Mouse (Mus musculus): Measurements from ENCODE around the gene Cpeb3. TPM values are rescaled to one million over a fixed set of nuclear protein-coding genes. Genes with fewer than 3 reads are reported as not detected.

Cpeb3 gene
- 3.5 and 4.0 TPM in 2 replicates for polyA plus RNA-seq (2015; fragmentation: Nextera tagmentation; extraction: Ambion mirVana)

DNA sequence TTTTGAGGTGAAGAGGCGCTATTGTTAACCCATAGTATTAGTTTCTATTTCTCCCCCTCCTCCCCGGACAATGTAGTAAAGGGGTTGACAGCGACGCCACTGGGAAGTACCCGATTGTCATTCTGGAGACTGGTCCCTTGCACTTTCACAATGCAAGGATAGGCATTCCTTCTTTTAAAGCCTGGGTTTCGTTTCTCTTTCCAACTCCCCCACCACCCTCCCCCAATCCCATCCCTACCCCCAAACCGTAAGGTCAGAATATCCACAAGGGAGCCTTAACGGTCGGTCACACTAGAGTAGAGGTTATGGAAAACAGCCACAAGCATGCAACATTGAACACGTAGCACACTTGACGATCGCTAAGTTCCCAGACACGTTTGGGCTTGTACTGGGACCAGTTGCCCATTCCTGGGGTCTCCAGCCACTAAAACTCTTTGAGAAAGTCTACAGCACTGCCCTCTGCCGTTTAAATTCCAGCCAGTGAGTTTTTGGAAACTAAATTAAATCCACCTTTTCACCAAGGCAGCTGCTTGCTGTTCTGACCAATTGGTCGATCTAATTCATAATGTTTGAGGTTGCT is at the start of gene Cpeb3:
Cpeb3 (minus strand) TSS at position 426 of the 580 bp plus-strand sequence.

DNA sequence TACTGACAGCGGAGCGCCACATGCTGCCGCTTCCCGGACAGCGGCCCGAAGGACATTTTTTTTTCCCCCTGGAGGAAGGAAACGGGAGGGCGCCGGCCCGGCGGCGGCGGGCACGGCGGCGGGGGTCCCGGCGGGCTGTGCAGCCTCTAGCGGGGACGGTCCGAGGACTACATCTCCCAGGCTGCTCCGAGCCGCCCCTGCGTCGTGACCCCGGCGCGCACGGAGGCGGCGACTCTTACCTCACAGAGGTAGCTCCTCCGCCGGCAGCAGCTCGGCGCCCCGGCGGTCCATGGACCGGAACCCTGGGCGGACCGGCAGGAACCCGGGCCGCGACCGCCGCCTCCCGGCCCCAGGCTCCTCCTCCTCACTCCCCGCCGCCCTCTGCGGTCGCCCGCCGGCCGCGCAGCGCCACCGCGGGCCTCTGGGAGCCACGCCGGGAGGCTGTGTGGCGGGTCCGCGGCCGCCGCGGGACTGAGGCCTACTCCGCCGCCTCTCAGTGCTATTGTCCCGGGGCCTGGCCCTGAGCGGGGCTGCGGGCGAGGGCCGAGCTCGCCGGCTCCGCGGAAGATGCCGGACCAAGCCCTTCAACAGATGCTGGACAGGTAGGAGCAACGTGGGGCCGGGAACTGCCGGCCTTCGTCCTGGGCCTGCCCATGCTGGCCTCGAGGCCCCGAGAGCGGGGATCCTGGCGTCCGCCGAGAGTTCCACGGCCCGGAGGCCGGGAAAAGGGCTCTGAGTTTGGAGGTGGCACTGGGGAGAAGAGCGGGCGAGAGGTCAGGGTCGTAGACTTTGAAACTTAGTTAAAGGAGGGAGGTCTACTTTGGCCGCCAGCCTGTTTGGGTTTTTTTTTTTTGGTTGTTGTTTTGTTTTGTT is 862 bp downstream of the Cpeb3 start, which contains the start of gene March5:
March5 (plus strand) TSS at position 241 of the 873 bp plus-strand sequence.

Other genes starting within 250 kb of the Cpeb3 start
- gene March5, start 1.1 kb downstream of the Cpeb3 start, polyA plus RNA-seq (2015; fragmentation: Nextera tagmentation; extraction: Ambion mirVana), result 138 and 150 TPM in 2 replicates
- gene Ide, start 129.3 kb upstream of the Cpeb3 start, polyA plus RNA-seq (2015; fragmentation: Nextera tagmentation; extraction: Ambion mirVana), result 16.4 and 17.0 TPM in 2 replicates
- 48.7 and 56.1 TPM in 2 replicates for gene Kif11, start 167.8 kb upstream of the Cpeb3 start, polyA plus RNA-seq (2015; fragmentation: Nextera tagmentation; extraction: Ambion mirVana)
- 32.2 and 43.8 TPM in 2 replicates for gene Hhex, start 226.2 kb upstream of the Cpeb3 start, polyA plus RNA-seq (2015; fragmentation: Nextera tagmentation; extraction: Ambion mirVana)